Mouse (Mus musculus) effector memory CD4-positive, alpha-beta T cell, adult 7 months (primary cell): ENCODE results near the gene Bbc3. TPM values are rescaled to one million over a fixed set of nuclear protein-coding genes. Genes with fewer than 3 reads are reported as not detected.

ENCODE experiments used
- polyA plus RNA-seq: library from polyadenylated mRNA; unstranded; fragments of 100-300 nt; shearing (Covaris generic); gene quantifications from one replicate; pipeline ENCODE4 v1.2.1, GENCODE M21; 2017

Bbc3 gene
- polyA plus RNA-seq, result 74.6 TPM

DNA sequence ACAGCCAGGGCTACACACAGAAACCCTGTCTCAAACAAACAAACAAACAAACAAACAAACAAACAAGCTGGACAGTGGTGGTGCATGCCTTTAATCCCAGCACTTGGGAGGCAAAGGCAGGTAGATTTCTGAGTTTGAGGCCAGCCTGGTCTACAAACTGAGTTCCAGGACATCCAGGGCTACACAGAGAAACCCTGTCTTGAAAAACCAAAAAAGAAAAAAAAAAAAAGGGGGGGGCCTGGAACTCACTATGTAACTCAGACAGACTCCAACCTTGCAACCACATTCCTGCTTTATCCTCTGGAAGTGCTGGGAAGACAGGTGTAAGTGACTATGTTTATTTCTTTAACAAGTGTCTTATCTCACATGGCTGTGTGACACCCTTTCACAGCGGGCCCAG, at the start of gene Bbc3:
Gene Bbc3 (plus strand): TSS at position 301 of the 400 bp plus-strand sequence.

DNA sequence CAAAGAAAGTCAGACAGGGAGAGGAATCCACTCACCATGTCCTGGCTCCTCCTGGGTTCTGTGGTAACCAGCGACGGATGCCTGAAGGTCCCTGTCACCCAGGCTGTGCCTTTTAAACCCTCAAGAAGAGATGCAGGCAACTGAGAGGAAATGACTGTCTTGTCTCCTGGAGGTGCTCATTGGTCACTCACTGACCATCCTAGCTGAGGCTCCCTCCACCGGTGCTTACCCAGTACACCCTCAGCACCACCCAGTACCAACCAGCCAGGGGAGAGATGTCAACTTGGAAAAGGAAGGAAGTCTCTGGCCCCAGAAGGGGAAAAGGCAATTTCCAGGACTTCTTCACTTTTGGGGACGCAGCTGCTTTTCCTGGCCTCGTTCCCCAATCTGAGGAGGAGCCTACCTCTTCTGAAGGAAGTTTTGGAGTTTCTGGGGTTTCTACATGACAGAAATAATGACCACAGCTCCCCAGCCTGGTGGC, 49.0 kb upstream of the Bbc3 start, which contains the start of gene C5ar1:
Gene C5ar1 (minus strand): TSS at position 431 of the 481 bp plus-strand sequence.

DNA sequence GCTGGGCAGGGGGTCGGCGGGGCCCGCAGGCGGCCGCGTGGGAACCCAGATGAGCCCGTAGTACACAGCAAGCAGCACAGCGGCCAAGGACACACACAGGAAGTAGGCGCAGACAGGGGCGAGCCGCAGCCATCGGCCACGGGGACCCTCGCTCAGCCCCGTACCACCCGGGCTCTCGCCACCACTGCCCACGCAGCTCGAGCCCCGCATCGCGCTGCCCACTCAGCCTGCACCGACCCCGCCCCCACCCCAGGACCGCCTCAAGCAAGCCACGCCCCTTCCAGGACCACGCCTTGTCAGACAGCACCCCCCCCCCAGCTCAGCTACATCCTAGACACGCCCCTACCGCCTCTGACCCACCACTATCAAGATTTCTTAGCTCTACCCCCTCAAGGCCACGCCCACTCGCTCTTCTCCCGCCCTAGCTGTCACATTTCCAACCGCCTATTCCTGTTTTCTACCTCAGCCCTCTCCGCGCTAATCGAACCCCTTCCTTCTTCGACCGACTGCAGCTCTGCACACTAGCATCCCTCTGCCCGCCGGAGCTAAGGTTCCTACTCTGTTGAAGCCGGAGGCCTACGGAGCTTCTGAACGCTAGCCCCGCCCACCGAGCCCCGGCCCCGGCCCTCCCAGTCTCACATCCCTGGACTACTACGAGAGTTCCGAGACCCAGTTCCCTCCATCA, 35.0 kb upstream of the Bbc3 start, which contains the start of gene Inafm1:
Gene Inafm1 (minus strand): TSS at position 537 of the 685 bp plus-strand sequence.

DNA sequence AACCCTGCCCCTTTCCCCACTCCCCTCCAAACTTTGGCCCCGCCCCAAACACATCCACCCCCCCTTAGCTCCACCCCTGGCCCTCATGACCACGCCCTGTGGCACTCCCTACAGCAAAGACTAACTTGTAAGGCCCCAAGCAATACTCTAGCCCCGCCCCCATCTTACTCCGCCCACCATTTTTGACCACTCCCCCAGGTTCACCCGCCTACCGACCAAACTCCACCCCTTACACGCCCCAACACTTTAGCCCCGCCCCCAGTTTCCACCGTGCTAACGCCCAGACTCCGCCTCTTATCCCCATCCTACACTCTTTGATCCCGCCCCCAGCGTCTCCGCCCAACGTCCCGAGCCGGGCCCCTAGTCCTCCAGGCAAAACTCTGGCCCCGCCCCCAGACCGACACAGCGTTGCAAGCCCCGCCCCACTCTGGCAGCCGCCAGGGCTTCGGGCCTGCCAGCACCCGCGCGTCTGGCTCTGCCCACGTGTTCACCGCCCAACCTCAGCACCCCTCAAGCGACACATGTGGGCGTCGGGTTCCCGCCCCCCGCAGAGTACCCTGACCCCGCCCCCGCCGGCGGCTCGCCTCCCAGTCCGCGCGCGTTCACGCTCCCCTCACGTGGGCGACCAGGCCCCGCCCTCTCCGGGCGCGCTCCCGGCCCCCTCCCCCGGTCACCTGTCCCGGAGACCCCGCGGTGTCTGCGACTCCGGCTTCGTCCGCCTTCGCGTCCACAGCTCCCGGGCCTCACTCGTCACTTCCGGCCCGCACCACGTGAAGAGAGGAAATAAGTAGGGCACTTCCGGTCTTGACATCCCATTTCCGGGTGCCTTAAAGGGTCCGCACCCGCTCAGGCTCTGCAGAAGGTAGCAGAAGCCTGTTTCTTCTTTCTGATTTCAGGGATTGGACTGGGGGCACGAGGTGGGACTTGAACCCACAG, 21.9 kb upstream of the Bbc3 start, which contains the start of gene Ccdc9:
Gene Ccdc9 (minus strand): TSS at position 770 of the 936 bp plus-strand sequence.

Other genes starting within 250 kb of the Bbc3 start
- 0.49 TPM for gene Zfp541, start 246.6 kb upstream of the Bbc3 start, polyA plus RNA-seq
- 297 TPM for gene Napa, start 209.9 kb upstream of the Bbc3 start, polyA plus RNA-seq
- gene Kptn, start 188.5 kb upstream of the Bbc3 start, polyA plus RNA-seq, result 25.8 TPM
- gene Slc8a2, start 178.6 kb upstream of the Bbc3 start, polyA plus RNA-seq, result not detected
- 44.3 TPM for gene Meis3, start 133.3 kb upstream of the Bbc3 start, polyA plus RNA-seq
- 18.6 TPM for gene Dhx34, start 86.4 kb upstream of the Bbc3 start, polyA plus RNA-seq
- gene C5ar2, start 64.2 kb upstream of the Bbc3 start, polyA plus RNA-seq, result not detected
- gene C5ar1, start 48.9 kb upstream of the Bbc3 start, polyA plus RNA-seq, result not detected
- 2.8 TPM for gene Inafm1, start 34.8 kb upstream of the Bbc3 start, polyA plus RNA-seq
- gene Ccdc9, start 21.6 kb upstream of the Bbc3 start, polyA plus RNA-seq, result 97.9 TPM
- gene Sae1, start 79.4 kb downstream of the Bbc3 start, polyA plus RNA-seq, result 104 TPM
- 16.5 TPM for gene Zc3h4, start 92.5 kb downstream of the Bbc3 start, polyA plus RNA-seq
- 74.5 TPM for gene Tmem160, start 144.4 kb downstream of the Bbc3 start, polyA plus RNA-seq
- gene Npas1, start 169.3 kb downstream of the Bbc3 start, polyA plus RNA-seq, result 0.27 TPM